Mouse (Mus musculus): ENCODE measurements around the gene Gm20458. TPM values are rescaled to one million over a fixed set of nuclear protein-coding genes. Genes with fewer than 3 reads are reported as not detected.
A peak's percentile ranks its signal among the peaks of the same experiment; 100 is the strongest.

Gm20458 gene
- polyA plus RNA-seq (2012; rRNA removed), result 27.8 and 35.3 TPM in 2 replicates

DNA sequence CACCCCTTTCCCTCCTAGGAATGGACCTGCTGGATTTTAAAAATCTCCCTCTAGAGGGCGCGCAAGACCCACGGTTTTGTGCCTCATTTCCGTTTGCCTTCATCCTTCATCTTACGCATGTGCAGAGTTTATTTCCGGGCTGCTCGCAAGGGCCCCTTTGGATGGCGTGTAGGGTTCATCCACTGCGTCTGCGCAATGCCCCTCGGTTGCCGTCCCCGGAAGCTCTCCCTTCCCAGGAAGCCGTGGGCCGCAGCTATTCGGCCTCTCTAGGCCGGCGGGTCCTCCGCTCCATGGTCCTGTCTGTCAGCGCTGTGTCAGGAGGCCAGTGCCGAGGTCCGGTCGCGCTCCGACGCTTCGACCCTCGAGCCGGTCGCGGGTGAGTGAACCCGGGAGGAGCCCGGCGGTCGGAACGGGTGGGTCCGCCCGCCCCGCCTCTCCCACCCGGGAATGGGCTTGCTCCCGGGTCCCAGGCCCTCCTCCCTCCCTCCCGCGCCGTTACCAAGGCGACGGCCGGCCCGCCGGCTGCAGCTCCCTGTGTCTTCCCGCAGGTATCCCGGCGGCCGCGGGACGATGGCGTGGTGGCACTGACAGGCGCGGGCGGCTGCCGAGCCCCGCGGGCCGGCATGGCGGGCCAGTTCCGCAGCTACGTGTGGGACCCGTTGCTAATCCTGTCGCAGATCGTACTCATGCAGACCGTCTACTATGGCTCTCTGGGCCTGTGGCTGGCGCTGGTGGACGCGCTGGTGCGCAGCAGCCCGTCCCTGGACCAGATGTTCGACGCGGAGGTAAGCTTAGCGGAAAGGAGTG lies at the start of gene Gm20458:
Gm20458 (plus strand) TSS at position 223 of the 807 bp plus-strand sequence.
- Histone ChIP-seq H3K27me3 (ENCODE audit: control insufficient read depth, insufficient read depth, low read length) (no peaks in the 10 kb centered on the region), H3K4me3 (ENCODE audit: control insufficient read depth, insufficient read depth, low read length) (peak within 1 kb of the TSS; percentile 94), H3K27ac (ENCODE audit: control insufficient read depth, insufficient read depth, low read length) (peak within 1 kb of the TSS; percentile 14; the same call in 1 of the 2 replicates), H3K36me3 (ENCODE audit: control insufficient read depth, insufficient read depth, low read length) (peaks cover 19% of the 10 kb centered on the region), H3K4me1 (replicated peaks; ENCODE audit: control insufficient read depth, insufficient read depth, low read length) (peaks cover 6% of the 10 kb centered on the region)
- WGBS, result under 1% methylated on average over 75 of the region's 79 CpGs
- peak; percentile 95 for DNase-seq
- peak; percentile 62; the same call in 1 of the 2 replicates for TF ChIP-seq POLR2A (IDR thresholded peaks at IDR 0.05; ENCODE audit: control insufficient read depth, extremely low read depth, insufficient read depth, low read length, poor library complexity)
- 0 out of 2 replicates have a peak, but pooled peaks have one; percentile 39 for TF ChIP-seq CTCF (IDR thresholded peaks at IDR 0.05; ENCODE audit: borderline replicate concordance, control insufficient read depth, extremely low read depth, insufficient read depth, low read length, poor library complexity)

DNA sequence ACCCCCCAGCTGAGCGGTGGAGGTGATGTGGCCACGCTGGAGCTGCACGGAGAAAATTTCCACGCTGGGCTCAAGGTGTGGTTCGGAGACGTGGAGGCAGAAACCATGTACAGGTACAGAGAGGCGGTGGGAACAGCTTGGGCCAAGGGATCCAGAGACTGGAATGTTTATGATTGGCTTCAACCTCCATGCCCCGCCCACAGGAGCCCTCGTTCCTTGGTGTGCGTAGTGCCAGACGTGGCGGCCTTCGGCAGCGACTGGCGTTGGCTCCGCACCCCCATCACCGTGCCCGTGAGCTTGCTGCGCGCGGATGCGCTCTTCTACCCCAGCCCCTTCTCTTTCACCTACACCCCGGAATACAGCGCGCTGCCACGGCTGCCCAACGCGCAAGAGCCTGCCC lies 46.6 kb upstream of the Gm20458 start:
- no peaks in the 10 kb centered on the region for H3K36me3 ChIP-seq (ENCODE audit: control insufficient read depth, insufficient read depth, low read length)
- peaks cover 11% of the 10 kb centered on the region for H3K4me1 ChIP-seq (replicated peaks; ENCODE audit: control insufficient read depth, insufficient read depth, low read length)
- no peaks in the 10 kb centered on the region; the same call in 1 of the 2 replicates for H3K27me3 ChIP-seq (ENCODE audit: control insufficient read depth, insufficient read depth, low read length)
- no peak overlapping the region for H3K27ac ChIP-seq (ENCODE audit: control insufficient read depth, insufficient read depth, low read length)
- TF ChIP-seq CTCF (IDR thresholded peaks at IDR 0.05; ENCODE audit: borderline replicate concordance, control insufficient read depth, extremely low read depth, insufficient read depth, low read length, poor library complexity) (no peak), POLR2A (IDR thresholded peaks at IDR 0.05; ENCODE audit: control insufficient read depth, extremely low read depth, insufficient read depth, low read length, poor library complexity) (no peak)
- DNase-seq, result no peak
- 54% methylated on average over 28 of the region's 28 CpGs for WGBS
- H3K4me3 ChIP-seq (ENCODE audit: control insufficient read depth, insufficient read depth, low read length), result no peak overlapping the region

- TF ChIP-seq CTCF (IDR thresholded peaks at IDR 0.05; ENCODE audit: borderline replicate concordance, control insufficient read depth, extremely low read depth, insufficient read depth, low read length, poor library complexity) (no peak), POLR2A (IDR thresholded peaks at IDR 0.05; ENCODE audit: control insufficient read depth, extremely low read depth, insufficient read depth, low read length, poor library complexity) (no peak)
- Histone ChIP-seq H3K4me1 (replicated peaks; ENCODE audit: control insufficient read depth, insufficient read depth, low read length) (peaks cover 11% of the 10 kb centered on the region), H3K4me3 (ENCODE audit: control insufficient read depth, insufficient read depth, low read length) (no peak overlapping the region), H3K27me3 (ENCODE audit: control insufficient read depth, insufficient read depth, low read length) (no peaks in the 10 kb centered on the region; the same call in 1 of the 2 replicates), H3K36me3 (ENCODE audit: control insufficient read depth, insufficient read depth, low read length) (no peaks in the 10 kb centered on the region), H3K27ac (ENCODE audit: control insufficient read depth, insufficient read depth, low read length) (no peak overlapping the region)
- no peak for DNase-seq
- 70% methylated on average over 10 of the region's 10 CpGs for WGBS
Measured at GRCm38 (mm10) chr2:164414581-164414980, 46.2 kb upstream of the Gm20458 start.

- Histone ChIP-seq H3K4me3 (ENCODE audit: control insufficient read depth, insufficient read depth, low read length) (no peak overlapping the region), H3K27me3 (ENCODE audit: control insufficient read depth, insufficient read depth, low read length) (no peaks in the 10 kb centered on the region; the same call in 1 of the 2 replicates), H3K4me1 (replicated peaks; ENCODE audit: control insufficient read depth, insufficient read depth, low read length) (peaks cover 20% of the 10 kb centered on the region), H3K27ac (ENCODE audit: control insufficient read depth, insufficient read depth, low read length) (no peak overlapping the region), H3K36me3 (ENCODE audit: control insufficient read depth, insufficient read depth, low read length) (no peaks in the 10 kb centered on the region)
- 1% methylated on average over 2 of the region's 2 CpGs for WGBS
- TF ChIP-seq CTCF (IDR thresholded peaks at IDR 0.05; ENCODE audit: borderline replicate concordance, control insufficient read depth, extremely low read depth, insufficient read depth, low read length, poor library complexity), result no peak
- DNase-seq, result no peak
Measured at GRCm38 (mm10) chr2:164417198-164417597, 43.6 kb upstream of the Gm20458 start.

- no peak overlapping the region for H3K27ac ChIP-seq (ENCODE audit: control insufficient read depth, insufficient read depth, low read length)
- H3K4me1 ChIP-seq (replicated peaks; ENCODE audit: control insufficient read depth, insufficient read depth, low read length), result peaks cover 30% of the 10 kb centered on the region
- TF ChIP-seq CTCF (IDR thresholded peaks at IDR 0.05; ENCODE audit: borderline replicate concordance, control insufficient read depth, extremely low read depth, insufficient read depth, low read length, poor library complexity), result no peak
- no peak for TF ChIP-seq POLR2A (IDR thresholded peaks at IDR 0.05; ENCODE audit: control insufficient read depth, extremely low read depth, insufficient read depth, low read length, poor library complexity)
- no peaks in the 10 kb centered on the region; the same call in 1 of the 2 replicates for H3K27me3 ChIP-seq (ENCODE audit: control insufficient read depth, insufficient read depth, low read length)
- H3K4me3 ChIP-seq (ENCODE audit: control insufficient read depth, insufficient read depth, low read length), result no peak overlapping the region
- H3K36me3 ChIP-seq (ENCODE audit: control insufficient read depth, insufficient read depth, low read length), result no peaks in the 10 kb centered on the region
- 26% methylated on average over 3 of the region's 3 CpGs for WGBS
- no peak for DNase-seq
Measured at GRCm38 (mm10) chr2:164418308-164418875, 42.4 kb upstream of the Gm20458 start.

DNA sequence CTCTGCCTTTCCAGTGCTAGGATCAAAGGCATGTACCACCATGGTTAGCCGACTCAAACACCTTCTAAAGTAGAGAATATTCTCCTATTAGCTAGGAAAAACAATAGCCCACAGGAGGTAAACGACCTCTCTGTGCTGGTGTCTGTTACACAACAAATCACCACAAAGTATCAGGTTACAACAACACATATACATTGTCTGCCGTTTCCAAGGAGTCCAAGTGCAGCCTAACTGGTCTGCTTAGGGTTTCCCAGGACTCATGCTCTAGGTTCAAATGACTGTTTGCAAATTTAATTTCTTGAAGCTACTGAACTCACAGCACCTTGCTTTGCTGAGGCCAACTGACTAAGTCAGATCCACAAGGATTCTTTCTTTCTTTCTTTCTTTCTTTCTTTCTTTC lies 41.3 kb upstream of the Gm20458 start:
- H3K27me3 ChIP-seq (ENCODE audit: control insufficient read depth, insufficient read depth, low read length), result no peaks in the 10 kb centered on the region; the same call in 1 of the 2 replicates
- TF ChIP-seq CTCF (IDR thresholded peaks at IDR 0.05; ENCODE audit: borderline replicate concordance, control insufficient read depth, extremely low read depth, insufficient read depth, low read length, poor library complexity) (no peak), POLR2A (IDR thresholded peaks at IDR 0.05; ENCODE audit: control insufficient read depth, extremely low read depth, insufficient read depth, low read length, poor library complexity) (no peak)
- no peak overlapping the region for H3K4me3 ChIP-seq (ENCODE audit: control insufficient read depth, insufficient read depth, low read length)
- DNase-seq, result no peak
- H3K27ac ChIP-seq (ENCODE audit: control insufficient read depth, insufficient read depth, low read length), result no peak overlapping the region
- H3K4me1 ChIP-seq (replicated peaks; ENCODE audit: control insufficient read depth, insufficient read depth, low read length), result peaks cover 37% of the 10 kb centered on the region
- WGBS, result 58% methylated on average over 3 of the region's 3 CpGs
- H3K36me3 ChIP-seq (ENCODE audit: control insufficient read depth, insufficient read depth, low read length), result no peaks in the 10 kb centered on the region

All from thymus, adult 2 months (tissue).